Mouse (Mus musculus) ovary, postnatal 36 days (tissue): ENCODE data around the gene 1810055G02Rik.

ENCODE experiments used
- DNase-seq: peaks from one replicate; pipeline ENCODE4 v3.0.0; 2022; ENCODE audit warnings: low spot score, mixed read lengths

Gene 1810055G02Rik

GRCm38 (mm10) chr19:3695471-3695870 is 12.6 kb upstream of the 1810055G02Rik start:
- DNase-seq = peak; percentile 38

- DNase-seq = no peak
Observed at GRCm38 (mm10) chr19:3695976-3696375, 12.1 kb upstream of the 1810055G02Rik start.

- no peak for DNase-seq
Observed at GRCm38 (mm10) chr19:3698035-3698434, 10.1 kb upstream of the 1810055G02Rik start.

DNA sequence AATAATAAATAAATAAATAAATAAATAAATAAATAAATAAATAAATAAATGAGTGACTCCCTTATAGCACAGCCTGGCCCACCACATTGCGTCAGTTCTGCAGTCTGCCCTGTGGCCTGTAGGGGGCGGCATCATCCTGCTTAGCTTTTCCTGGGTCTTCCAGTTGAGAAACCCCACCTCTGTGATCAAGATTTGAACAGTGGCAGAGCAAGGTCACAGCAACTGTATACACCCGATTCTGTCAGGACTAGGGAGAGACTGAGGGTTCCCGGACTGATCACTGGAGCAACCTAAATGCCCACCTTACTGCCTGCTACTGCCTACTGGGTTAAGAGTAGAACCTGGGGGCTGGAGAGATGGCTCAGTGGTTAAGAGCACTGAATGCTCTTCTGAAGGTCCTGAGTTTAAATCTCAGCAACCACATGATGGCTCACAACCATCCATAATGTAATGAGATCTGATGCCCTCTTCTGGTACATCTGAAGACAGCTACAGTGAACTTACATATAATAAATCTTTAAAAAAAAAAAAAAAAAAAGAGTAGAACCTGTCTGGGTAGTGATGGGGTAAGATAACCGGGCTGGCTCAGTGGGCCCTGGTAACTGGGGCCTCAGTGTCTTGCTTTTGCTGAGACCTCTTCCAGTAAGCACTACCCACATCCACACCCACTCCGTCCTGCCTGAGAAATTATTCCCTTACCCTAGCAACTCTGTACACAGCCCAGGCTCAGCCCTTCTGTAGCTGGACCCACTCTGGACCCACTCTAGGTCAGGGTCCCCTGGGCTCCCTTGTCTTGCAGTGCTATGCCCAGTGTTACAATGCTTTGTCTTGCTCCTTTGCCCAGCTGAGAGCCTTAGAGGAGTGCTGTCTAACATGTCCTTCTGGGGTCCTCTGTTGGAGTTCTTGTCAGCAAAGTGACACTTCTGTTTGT is 8.3 kb upstream of the 1810055G02Rik start:
- peak; percentile 71 for DNase-seq

DNA sequence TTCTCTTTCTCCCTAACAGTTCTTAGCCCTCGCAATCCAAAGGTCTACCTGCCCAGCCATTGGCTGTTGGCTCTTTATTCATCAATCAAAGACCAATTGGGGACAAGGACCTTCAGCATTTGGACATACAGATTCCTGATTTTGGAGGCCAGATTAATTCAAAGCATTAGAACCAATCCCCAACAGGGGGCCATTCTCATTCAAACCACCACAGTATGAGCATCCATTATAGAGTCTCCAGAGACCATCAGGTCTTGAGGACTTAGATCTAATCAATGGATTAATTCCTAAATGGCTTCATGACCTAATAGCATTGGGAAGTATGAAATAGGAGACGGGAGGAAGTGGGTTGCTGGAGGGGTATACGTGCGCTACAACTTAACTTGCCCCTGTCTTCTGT is 5.6 kb upstream of the 1810055G02Rik start:
- no peak for DNase-seq

DNA sequence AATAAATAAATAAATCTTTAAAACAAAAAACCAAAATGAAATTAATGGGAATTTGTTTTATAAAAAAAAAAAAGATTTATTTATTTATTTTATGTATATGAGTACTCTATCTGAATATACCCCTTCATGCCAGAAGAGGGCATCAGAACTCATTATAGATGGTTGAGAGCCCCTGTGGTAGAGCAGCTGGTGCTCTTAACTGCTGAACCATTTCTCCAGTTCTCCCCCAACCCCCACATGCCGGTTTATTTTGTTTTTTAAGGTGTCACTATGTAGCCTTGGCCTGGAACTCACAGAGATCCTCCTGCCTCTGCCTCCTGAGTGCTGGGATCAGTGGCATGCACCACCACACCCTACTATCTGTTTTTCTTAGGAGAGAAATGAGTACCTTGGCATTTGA is 1.8 kb upstream of the 1810055G02Rik start:
- DNase-seq = no peak

DNA sequence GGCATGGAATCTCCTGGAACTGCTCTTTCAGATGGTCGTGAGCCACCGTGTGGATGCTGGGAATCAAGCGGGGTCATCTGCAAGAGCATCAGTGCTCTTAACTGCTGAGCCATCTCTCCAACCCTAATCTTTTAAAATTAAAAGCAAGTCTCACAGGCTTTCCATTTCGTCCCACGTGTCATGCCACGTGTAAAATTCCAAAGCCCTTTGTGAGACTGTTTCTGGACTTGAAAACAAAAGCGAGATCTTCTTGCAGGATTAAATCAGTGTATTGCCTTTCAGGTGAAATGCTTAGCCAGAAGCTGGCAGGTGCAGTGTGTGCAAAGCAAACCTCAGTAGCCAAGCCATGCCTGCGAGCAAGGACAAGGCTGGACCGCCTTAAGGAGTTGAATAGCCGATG is 540 bp upstream of the 1810055G02Rik start:
- DNase-seq = no peak

- no peak for DNase-seq
Observed at GRCm38 (mm10) chr19:3709013-3709787, 1.1 kb downstream of the 1810055G02Rik start.

DNA sequence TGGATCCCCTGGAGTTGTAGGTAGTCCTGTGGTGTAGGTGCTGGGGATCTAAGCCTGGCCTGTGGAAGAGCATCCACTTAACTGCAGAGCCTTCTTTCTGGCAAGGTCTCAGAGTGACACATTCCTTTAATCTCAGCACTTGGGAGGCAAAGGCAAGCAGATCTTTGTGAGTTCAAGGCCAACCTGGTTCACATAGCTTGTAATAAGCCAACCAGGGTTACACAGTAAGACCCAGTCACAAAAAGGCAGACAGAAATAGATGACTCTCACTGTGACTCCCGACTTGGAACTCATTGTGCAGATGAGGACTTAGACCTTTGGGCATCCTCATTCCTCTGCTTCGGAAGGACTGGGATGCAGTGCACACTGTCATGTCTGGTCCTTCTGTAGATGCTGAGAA is 2.3 kb downstream of the 1810055G02Rik start:
- no peak for DNase-seq

DNA sequence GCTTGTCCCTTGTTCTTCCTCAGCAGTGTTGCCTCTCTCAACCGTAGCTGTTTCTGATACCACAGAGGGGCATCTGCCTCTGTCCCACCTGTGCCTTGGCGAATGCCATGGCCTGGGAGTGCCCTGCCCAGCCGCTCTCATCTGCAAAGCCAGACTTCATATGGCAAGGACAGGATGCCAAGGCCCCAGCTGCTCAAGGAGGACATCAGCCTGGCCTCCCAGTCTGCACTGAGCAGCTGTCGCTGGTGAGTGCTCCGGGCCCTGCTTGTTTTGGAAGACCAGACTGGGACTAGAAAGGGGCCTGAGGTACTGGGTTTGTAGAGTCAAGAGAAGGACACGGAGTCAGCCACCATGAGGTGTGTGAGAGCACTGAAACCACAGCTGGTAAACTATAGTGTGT is 6.3 kb downstream of the 1810055G02Rik start:
- no peak for DNase-seq

GRCm38 (mm10) chr19:3718481-3719361 is 10.6 kb downstream of the 1810055G02Rik start:
- DNase-seq = peak; percentile 60

DNA sequence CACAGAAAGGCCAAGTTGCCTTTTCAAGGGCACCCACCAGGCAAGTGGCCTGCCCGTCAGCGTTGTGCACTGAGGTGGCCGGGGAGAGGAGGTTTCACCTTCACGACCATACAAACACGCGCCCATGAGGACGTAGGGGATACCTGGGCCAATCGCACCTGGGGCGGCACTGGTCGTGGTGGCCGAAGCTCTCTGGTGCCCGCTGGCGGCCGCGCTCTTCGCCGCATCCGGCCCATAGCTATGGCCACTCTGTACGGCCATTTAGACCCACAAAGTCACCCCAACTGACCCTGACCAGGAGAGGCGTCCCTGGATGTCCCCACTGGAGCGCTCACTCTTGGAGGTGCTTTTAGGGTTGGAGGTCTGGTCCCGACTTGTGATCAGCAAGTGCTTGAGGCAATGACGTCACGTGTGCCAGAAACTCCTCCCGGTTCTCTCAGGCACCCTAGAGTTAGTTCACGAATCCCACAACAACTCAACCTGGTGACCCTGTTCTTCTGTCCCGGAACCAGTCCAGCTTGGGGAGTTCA is 11.3 kb downstream of the 1810055G02Rik start:
- peak; percentile 72 for DNase-seq

GRCm38 (mm10) chr19:3723170-3723569 is 15.1 kb downstream of the 1810055G02Rik start:
- no peak for DNase-seq

DNA sequence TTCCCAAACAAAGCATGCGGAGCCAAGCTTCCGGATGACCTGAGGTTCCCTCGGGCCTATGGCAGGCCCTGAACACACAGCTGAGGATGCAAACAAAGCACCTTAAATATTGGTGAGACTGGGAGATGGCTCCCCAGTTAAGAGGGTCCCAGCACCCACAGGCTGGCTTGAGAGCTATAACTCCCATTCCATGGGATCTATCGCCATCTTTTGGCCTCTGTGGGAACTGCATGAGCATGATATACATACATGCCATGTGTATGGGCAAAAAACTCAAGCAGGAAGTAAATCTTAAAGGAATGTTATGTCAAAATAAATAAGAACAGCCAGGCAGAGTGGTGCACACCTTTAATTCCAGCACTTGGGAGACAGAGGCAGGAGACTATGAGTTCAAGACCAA is 15.8 kb downstream of the 1810055G02Rik start:
- no peak for DNase-seq

GRCm38 (mm10) chr19:3724779-3725178 is 16.7 kb downstream of the 1810055G02Rik start:
- DNase-seq = peak; percentile 52

DNA sequence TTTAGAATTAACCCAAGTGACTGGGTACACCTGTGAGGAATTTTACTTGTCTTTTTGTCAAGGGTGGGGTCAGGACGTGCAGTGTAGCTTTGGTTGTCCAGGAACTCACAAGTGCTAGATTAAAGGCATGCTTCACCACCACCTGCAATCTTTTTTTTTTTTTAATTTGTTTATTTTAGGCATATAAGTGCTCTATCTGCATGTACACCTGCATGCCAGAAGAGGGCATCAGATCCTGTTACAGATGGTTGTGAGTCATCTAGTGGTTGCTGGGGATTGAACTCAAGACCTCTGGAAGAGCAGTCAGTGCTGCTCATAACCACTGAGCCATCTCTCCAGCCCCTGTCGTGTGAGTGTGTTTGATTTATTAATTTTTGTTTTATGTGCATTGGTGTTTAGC is 20.8 kb downstream of the 1810055G02Rik start:
- no peak for DNase-seq

DNA sequence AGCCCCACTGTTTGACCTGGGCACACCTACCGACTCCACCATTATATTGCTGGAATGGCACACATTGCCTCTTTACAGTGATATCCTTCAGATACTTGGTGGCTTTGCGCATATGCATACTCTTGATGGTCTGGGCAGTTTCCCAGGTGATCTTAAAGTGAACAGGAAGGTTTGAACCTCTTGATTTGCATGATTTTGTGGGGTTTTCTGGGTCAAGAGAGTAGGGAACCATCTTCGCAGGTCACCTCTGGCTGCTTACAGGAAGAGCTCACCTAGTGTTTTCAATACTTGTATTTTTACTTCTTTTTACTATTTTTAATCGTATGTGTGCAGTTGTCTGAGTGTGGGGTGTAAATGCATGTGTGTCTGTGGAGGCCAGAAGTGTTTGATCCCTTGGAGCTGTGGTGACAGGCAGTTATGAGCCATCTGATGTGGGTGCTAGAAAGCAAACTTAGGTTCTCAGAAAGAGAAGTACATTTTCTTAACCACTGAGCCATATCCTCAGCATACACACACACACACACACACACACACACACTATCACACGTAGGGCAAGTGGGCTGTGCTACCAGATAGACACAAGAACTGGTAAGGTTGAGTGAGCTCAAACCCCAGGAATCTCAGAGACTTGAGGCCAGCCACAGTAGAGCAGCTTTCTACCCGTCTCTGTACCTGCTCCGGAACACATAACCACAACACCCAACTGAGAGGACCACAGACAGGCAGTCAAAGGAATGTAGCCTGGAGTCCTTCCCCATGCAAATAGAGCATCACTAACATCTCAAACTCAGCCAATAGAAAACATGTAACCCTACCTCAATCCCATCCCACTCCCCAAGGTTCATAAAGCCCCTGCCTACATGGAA is 22.9 kb downstream of the 1810055G02Rik start:
- DNase-seq = no peak

GRCm38 (mm10) chr19:3736001-3736400 is 27.9 kb downstream of the 1810055G02Rik start:
- no peak for DNase-seq

GRCm38 (mm10) chr19:3739650-3740049 is 31.6 kb downstream of the 1810055G02Rik start:
- DNase-seq = no peak

GRCm38 (mm10) chr19:3742716-3743115 is 34.6 kb downstream of the 1810055G02Rik start:
- DNase-seq = no peak

DNA sequence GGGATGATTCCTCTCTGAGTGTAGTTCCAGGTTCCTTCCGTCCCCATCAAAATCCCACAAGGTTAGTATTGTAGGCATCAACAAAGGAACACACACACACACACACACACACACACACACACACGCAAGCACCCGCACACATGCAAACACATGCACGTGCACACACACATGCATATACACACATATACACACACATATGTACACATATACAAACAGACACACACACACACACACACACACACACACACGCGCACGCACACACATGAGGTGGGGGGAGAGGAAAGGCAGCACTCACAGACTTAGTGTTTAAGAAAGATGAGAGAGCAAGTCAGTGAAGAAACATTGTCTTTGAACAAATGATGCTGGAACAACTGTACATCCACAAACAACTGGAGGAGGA is 35.3 kb downstream of the 1810055G02Rik start:
- DNase-seq = no peak
